Mouse (Mus musculus) cerebral cortex, adult 2 months (tissue): ENCODE measurements around the gene Klk1b26.

Source experiments
- WGBS: fragments of 180-500 bp; shearing (Covaris S2); methylation state at CpG from one replicate; pipeline ENCODE4 v1.1.7; 2018; 5-methylcytosine and 5-hydroxymethylcytosine counted together

Gene Klk1b26

DNA sequence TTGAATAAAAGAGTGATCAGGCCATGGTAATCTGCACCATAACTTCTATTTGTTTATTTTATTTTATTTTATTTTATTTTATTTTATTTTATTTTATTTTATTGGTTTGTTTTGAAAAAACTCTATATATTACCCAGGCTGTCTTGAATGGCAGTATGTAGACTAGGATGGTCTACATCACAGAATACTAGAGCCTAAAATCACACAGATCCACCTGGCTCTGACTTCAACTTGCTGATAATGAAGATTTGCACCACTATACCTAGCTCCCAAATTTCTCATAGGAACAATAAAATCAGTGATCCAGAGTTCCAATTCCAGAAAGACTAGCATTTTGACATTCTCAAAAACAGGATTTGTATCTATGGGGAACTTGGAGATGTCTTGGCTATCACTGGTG, at the start of gene Klk1b26:
TSS of gene Klk1b26 (plus strand) at position 301 of the 400 bp plus-strand sequence.

DNA sequence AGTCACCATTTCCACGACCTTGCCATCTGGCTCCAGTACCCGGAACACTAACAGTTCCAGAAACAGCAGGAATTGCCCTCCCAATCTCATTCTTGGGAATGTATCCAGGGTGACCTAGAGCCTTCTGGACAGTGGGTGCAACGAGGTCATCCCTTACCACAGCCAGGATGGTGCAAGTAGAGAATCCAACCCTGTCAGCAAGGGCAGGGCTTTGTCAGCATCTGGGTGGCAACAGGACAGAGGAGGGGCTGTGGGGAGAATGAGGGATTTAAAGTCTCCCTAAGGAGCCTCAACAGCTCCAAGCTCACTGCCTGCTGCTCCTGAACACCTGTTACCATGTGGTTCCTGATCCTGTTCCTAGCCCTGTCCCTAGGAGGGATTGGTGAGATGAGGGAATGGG, 45.5 kb upstream of the Klk1b26 start, which contains the start of gene Klk1b1:
TSS of gene Klk1b1 (plus strand) at position 301 of the 400 bp plus-strand sequence.
- 65% methylated on average over 3 of the region's 3 CpGs for WGBS

DNA sequence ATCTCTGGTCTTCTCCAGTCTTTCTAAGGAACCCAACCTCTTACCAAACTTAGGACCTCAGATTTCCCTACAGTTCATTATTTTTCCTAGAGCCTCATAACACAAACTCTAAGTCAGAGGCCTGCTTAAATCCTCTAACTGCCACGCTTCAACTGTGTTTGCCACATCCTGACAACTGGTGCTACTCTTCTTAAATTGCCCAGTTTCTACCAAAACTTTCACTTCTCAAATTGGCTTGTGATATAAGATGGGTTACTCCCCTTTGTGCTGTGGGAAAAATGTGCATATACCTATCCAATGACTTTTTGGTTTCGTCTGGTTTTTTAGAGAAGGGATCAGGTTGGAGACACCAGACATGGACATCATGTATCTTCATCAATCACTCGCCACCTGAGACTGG, 44.9 kb upstream of the Klk1b26 start:
- WGBS: 85% methylated on average over 3 of the region's 3 CpGs

DNA sequence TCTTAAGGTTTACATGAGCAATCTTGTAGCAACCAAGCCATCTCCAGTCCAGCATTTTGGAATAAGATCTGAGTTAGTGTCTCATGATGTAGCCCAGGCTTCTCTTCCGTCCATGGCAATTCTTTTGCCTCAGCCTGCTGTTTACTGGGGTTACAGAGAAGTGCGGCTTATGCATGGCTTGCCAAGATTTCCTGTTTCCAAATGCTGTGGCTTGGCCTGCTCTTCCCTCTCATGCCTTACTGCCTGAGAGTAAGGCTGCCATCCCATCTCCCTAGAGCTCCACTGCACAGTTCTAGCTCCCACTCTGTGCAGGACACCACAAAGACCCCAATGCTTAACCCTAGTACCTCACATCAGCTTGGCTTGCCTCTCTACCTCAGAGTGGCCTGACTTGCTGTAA, 44.4 kb upstream of the Klk1b26 start:
- WGBS: 83% methylated on average over 2 of the region's 2 CpGs

DNA sequence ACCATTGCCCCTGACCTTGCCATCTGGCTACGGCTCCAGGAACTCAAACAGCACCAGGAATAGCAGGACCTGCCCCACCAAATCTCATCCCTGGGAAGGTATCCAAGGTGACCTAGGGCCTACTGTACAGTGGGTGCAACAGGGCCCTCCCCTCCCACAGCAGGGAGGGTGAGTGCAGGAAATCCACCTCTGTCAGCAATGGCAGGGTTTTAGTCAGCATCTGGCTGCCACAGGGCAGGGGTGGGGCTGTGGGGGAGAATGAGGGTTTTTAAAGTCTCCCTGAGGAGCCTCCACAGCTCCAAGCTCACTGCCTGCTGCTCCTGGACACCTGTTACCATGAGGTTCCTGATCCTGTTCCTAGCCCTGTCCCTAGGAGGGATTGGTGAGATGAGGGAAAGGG, 36.2 kb upstream of the Klk1b26 start, which contains the start of gene Klk1b9:
TSS of gene Klk1b9 (plus strand) at position 301 of the 400 bp plus-strand sequence.
- WGBS: 75% methylated on average over 1 of the region's 1 CpGs

DNA sequence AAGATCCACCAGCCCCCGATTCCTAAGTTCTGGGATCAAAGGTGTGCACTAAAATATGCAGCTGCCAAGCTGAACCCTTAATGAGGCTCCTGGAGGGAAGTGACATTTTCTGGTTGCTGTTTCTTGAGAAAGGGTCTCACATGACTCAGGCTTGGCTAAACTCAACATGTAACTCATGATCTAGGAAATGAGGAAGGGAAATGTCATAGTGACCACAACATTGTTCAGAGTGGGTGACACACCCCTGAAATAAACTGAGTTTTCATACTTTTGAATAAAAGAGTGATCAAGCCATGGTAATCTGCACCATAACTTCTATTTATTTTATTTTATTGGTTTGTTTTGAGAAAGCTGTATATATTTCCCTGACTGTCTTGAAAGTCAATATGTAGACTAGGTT, 17.1 kb upstream of the Klk1b26 start:
- WGBS: 59% methylated on average over 1 of the region's 1 CpGs

DNA sequence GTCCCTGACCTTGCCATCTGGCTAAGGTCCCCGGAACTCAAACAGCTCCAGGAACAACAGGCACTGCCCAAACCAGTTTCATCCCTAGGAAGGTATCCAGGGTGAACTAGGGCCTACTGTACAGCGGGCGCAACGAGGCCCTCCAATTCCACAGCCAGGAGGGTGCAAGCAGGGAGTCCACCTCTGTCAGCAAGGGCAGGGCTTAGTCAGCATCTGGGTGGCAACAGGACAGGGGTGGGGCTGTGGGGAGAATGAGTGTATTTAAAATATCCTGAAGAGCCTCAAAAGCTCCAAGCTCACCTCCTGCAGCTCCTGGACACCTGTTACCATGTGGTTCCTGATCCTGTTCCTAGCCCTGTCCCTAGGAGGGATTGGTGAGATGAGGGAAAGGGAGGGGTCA, 16.4 kb upstream of the Klk1b26 start, which contains the start of gene Klk1b11:
TSS of gene Klk1b11 (plus strand) at position 301 of the 400 bp plus-strand sequence.
- 84% methylated on average over 4 of the region's 4 CpGs for WGBS

DNA sequence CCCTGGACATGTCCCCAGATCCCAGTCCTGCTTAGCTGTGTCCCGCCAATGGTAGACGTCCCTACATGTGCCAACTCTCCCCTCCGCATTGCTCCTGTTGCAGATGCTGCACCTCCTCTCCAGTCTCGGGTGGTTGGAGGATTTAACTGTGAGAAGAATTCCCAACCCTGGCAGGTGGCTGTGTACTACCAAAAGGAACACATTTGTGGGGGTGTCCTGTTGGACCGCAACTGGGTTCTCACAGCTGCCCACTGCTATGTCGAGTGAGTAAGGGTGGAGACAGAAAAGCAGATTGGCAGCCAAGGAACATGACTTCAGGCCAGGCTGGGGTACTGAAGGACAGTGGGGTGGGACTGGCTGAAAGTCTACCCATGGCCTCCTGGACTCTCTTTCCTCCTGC, 2.7 kb downstream of the Klk1b26 start:
- 52% methylated on average over 6 of the region's 6 CpGs for WGBS

DNA sequence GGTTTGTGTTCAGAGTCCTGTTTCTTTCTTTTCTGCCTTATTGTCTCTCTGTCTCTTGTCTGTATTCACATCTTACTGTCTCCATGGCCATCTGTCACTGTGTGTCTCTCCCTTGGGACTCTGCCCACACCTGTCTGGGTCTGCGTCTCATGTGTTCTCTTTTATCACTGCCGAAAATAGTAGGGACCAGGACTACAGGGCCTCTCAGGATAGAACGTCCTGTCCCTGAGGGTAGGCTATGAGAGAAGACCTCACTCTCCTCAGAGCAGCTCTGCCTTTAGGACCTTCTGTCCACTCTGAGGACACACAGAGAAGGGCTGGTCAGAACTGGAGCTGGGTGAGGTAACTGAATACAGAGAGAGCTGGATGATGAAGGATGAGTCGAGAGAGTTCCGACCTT, 3.1 kb downstream of the Klk1b26 start:
- WGBS: 76% methylated on average over 5 of the region's 5 CpGs

DNA sequence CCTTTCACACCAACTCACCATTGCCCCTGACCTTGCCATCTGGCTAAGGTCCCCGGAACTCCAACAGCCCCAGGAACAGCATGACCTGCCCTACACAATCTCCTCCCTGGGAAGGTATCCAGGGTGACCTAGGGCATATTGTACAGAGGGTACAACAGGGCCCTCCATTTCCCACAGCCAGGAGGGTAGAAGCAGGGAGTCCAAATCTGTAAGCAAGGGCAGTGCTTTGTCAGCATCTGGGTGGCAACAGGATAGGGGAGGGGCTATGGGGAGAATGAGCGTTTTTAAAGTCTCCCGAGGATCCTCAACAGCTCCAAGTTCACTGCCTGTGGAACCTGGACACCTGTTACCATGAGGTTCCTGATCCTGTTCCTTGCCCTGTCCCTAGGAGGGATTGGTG, 40.0 kb downstream of the Klk1b26 start, which contains the start of gene Klk1b27:
TSS of gene Klk1b27 (plus strand) at position 301 of the 400 bp plus-strand sequence.
- 85% methylated on average over 3 of the region's 3 CpGs for WGBS
